40 mouse cellular contexts compared by ENCODE assay signal in genomic region chr11:121063379-121063778, GRCm38 (mm10). TPM values are rescaled to one million over a fixed set of nuclear protein-coding genes. Genes with fewer than 3 reads are reported as not detected.
DNase-seq lines count a peak whose midpoint lies in the region; ATAC-seq and TF ChIP-seq lines count a peak whose summit lies in the region.
"Had no signal": no experiment of that assay in that cellular context is flagged by ENCODE, and none has a peak within 500 bp of the region (broad histone marks: within the 10 kb centered on the region; RNA-seq: fewer than 3 reads in every experiment).

Sectm1b (minus strand) TSS chr11:121063569.

- intact Hi-C loops in gastrocnemius, adult 2 months (cut with DNase I): no loop called here
- intact Hi-C loops in gastrocnemius, postnatal 14 days (cut with DNase I; ENCODE audit: low total_unique reads): no loop called here

- WGBS in intestine, embryonic 16.5 days: 63% methylated on average over 5 of the region's 5 CpGs
- 28% methylated on average over 5 of the region's 5 CpGs for WGBS in small intestine, adult 2 months

- H3K36me3 ChIP-seq in intestine, embryonic 16.5 days (ENCODE audit: control insufficient read depth, insufficient read depth, low read length): no peaks in the 10 kb centered on the region
- no peaks in the 10 kb centered on the region for H3K36me3 ChIP-seq in small intestine, adult 2 months (ENCODE audit: control insufficient read depth, insufficient read depth, low read length)
- H3K36me3 ChIP-seq: embryonic facial prominence, embryonic 12.5 days; forebrain, embryonic 10.5 days; forebrain, embryonic 15.5 days; G1E; heart, embryonic 12.5 days; hindbrain, embryonic 13.5 days; liver, embryonic 15.5 days; lung, embryonic 15.5 days; midbrain, embryonic 12.5 days; neural tube, embryonic 13.5 days; stomach, embryonic 15.5 days had no signal

- H3K9ac ChIP-seq in intestine, embryonic 16.5 days (ENCODE audit: low read depth, low read length): no peak within 1 kb of the TSS
- H3K9ac ChIP-seq: embryonic facial prominence, embryonic 12.5 days; forebrain, embryonic 15.5 days; heart, embryonic 12.5 days; hindbrain, embryonic 13.5 days; liver, embryonic 15.5 days; lung, embryonic 15.5 days; midbrain, embryonic 12.5 days; neural tube, embryonic 13.5 days; stomach, embryonic 15.5 days had no signal

- peak within 1 kb of the TSS; percentile 30 for H3K4me3 ChIP-seq in gastrocnemius, adult 2 months
- H3K4me3 ChIP-seq in intestine, embryonic 16.5 days (ENCODE audit: low read length): no peak within 1 kb of the TSS
- H3K4me3 ChIP-seq in small intestine, adult 2 months (ENCODE audit: low read depth, low read length): peak within 1 kb of the TSS; percentile 65
- H3K4me3 ChIP-seq: embryonic facial prominence, embryonic 12.5 days; forebrain, embryonic 10.5 days; forebrain, embryonic 15.5 days; heart, adult 2 months; heart, embryonic 12.5 days; hindbrain, embryonic 13.5 days; liver, embryonic 15.5 days; lung, embryonic 15.5 days; midbrain, embryonic 12.5 days; neural tube, embryonic 13.5 days; stomach, embryonic 15.5 days had no signal

- ATAC-seq in intestine, embryonic 16.5 days: peak; percentile 38; the same call in 1 of the 2 replicates
- ATAC-seq: forebrain, embryonic 15.5 days; Patski had no signal

- no peaks in the 10 kb centered on the region for H3K9me3 ChIP-seq in intestine, embryonic 16.5 days (ENCODE audit: control insufficient read depth, low read length)
- H3K9me3 ChIP-seq: embryonic facial prominence, embryonic 12.5 days; forebrain, embryonic 10.5 days; forebrain, embryonic 15.5 days; G1E; heart, embryonic 12.5 days; hindbrain, embryonic 13.5 days; liver, embryonic 15.5 days; lung, embryonic 15.5 days; midbrain, embryonic 12.5 days; neural tube, embryonic 13.5 days; stomach, embryonic 15.5 days had no signal

- no peak for TF ChIP-seq CTCF in gastrocnemius, adult 2 months (IDR thresholded peaks at IDR 0.05)
- no peak for TF ChIP-seq CTCF in small intestine, adult 2 months (IDR thresholded peaks at IDR 0.05; ENCODE audit: extremely low read depth, insufficient read length, insufficient replicate concordance, low read depth, low read length)

- H3K4me1 ChIP-seq in intestine, embryonic 16.5 days (ENCODE audit: control insufficient read depth, insufficient read depth, low read length): peaks cover 9% of the 10 kb centered on the region
- peaks cover 25% of the 10 kb centered on the region; the same call in 1 of the 2 replicates for H3K4me1 ChIP-seq in small intestine, adult 2 months (ENCODE audit: control insufficient read depth, insufficient read depth, insufficient read length, low read length)
- H3K4me1 ChIP-seq: embryonic facial prominence, embryonic 12.5 days; forebrain, embryonic 10.5 days; forebrain, embryonic 15.5 days; heart, embryonic 12.5 days; hindbrain, embryonic 13.5 days; liver, embryonic 15.5 days; lung, embryonic 15.5 days; midbrain, embryonic 12.5 days; neural tube, embryonic 13.5 days; stomach, embryonic 15.5 days had no signal

- no peak within 1 kb of the TSS for H3K4me2 ChIP-seq in intestine, embryonic 16.5 days (ENCODE audit: low read depth, low read length)
- H3K4me2 ChIP-seq: embryonic facial prominence, embryonic 12.5 days; forebrain, embryonic 15.5 days; heart, embryonic 12.5 days; hindbrain, embryonic 13.5 days; liver, embryonic 15.5 days; lung, embryonic 15.5 days; midbrain, embryonic 12.5 days; neural tube, embryonic 13.5 days; stomach, embryonic 15.5 days had no signal

- peak; percentile 83 for TF ChIP-seq POLR2A in small intestine, adult 2 months (IDR thresholded peaks at IDR 0.05; ENCODE audit: low read depth, low read length)

- peak within 1 kb of the TSS; percentile 4; the same call in 1 of the 2 replicates for H3K27ac ChIP-seq in gastrocnemius, adult 2 months
- no peak within 1 kb of the TSS for H3K27ac ChIP-seq in intestine, embryonic 16.5 days (ENCODE audit: low read length)
- H3K27ac ChIP-seq in small intestine, adult 2 months (ENCODE audit: insufficient read depth, low read depth, low read length): peak within 1 kb of the TSS; percentile 96
- H3K27ac ChIP-seq: embryonic facial prominence, embryonic 12.5 days; forebrain, embryonic 10.5 days; forebrain, embryonic 15.5 days; heart, adult 2 months; hindbrain, embryonic 13.5 days; liver, embryonic 15.5 days; lung, embryonic 15.5 days; midbrain, embryonic 12.5 days; neural tube, embryonic 13.5 days had no signal

- H3K27me3 ChIP-seq in intestine, embryonic 16.5 days (replicated peaks; ENCODE audit: control insufficient read depth, insufficient read depth, low read length): no peaks in the 10 kb centered on the region
- no peaks in the 10 kb centered on the region for H3K27me3 ChIP-seq in small intestine, adult 2 months (ENCODE audit: control insufficient read depth, insufficient read depth, low read length)
- H3K27me3 ChIP-seq: embryonic facial prominence, embryonic 12.5 days; forebrain, embryonic 15.5 days; hindbrain, embryonic 13.5 days; liver, embryonic 15.5 days; lung, embryonic 15.5 days; neural tube, embryonic 13.5 days; Patski; stomach, embryonic 15.5 days had no signal

- DNase-seq in gastrocnemius, adult 2 months: no peak
- DNase-seq in gastrocnemius, postnatal 14 days: no peak
- peak; percentile 78 for DNase-seq in kidney, adult 9 months
- DNase-seq in kidney, postnatal 10 days: no peak
- DNase-seq in cerebellum, adult 11 months: no peak
- no peak for DNase-seq in spleen, postnatal 14 days (ENCODE audit: low spot score in 2 of 2)
- DNase-seq: adrenal gland, postnatal 14 days; cerebellum, adult 11-12 months; cerebellum, adult 9-11 months; embryo, embryonic 11 days; heart, adult 2 months; heart, postnatal 4 days; liver; right cerebral cortex, postnatal 4 days; thymus, postnatal 25 days had no signal

RNA-seq across cellular contexts. Expression of gene Sectm1b, which starts in this region (rescaled TPM):
- not detected for total RNA-seq in gastrocnemius, adult 2 months (2021)
- not detected for total RNA-seq in gastrocnemius, postnatal 14 days (2021)
- 0.93 and 2.6 TPM in 2 replicates for polyA plus RNA-seq in intestine, embryonic 16.5 days (2015; fragmentation: Nextera tagmentation; extraction: Ambion mirVana)
- 152 and 325 TPM in 2 replicates for polyA plus RNA-seq in small intestine, adult 2 months (2012; rRNA removed)
- total RNA-seq: adrenal gland, postnatal 14 days; gastrocnemius, adult 18-20 months; gastrocnemius, postnatal 4 days; heart, adult 2 months; heart, postnatal 4 days; layer of hippocampus, adult 18-20 months; layer of hippocampus, postnatal 10 days; left cerebral cortex, adult 18-20 months; left cerebral cortex, postnatal 14 days; megakaryocyte progenitor cell, adult 5-6 weeks; midbrain, postnatal 0 days had no signal
- polyA plus RNA-seq: C2C12; embryonic facial prominence, embryonic 12.5 days; forebrain, embryonic 10.5 days; forebrain, embryonic 15.5 days; frontal cortex, adult 2 months; G1E; heart, adult 2 months; heart, embryonic 12.5 days; hindbrain, embryonic 13.5 days; limb, embryonic 11.5 days; lung, embryonic 15.5 days; midbrain, embryonic 12.5 days; midbrain, postnatal 0 days; neural tube, embryonic 13.5 days had no signal

Comparison
In these comparisons a context has a peak if more than half of its experiments do, and no peak if none do; other contexts are left out.
1. RNA of gene Sectm1b (polyA plus RNA-seq): 152 to 325 TPM in small intestine, adult 2 months; 0.93 to 2.6 TPM in intestine, embryonic 16.5 days; every median in the first group is over 10 times any median in the second.